Comparison of ENCODE assay signal across 2 mouse cellular contexts in genomic region chr7:28438771-28439170, GRCm38 (mm10).
TF ChIP-seq lines count a peak whose summit lies in the region.

No protein-coding gene starts in this region.

TF ChIP-seq in CH12.LX, 34 proteins besides CTCF, POLR2A, EP300 and RAD21 (continued from another document):
- no peak for TF ChIP-seq KAT2A (IDR thresholded peaks at IDR 0.05; ENCODE audit: insufficient replicate concordance, low read length)
- TF ChIP-seq ZNF384 (IDR thresholded peaks at IDR 0.05; ENCODE audit: low read depth, low read length): peak; percentile 51; the same call in 1 of the 2 replicates

TF ChIP-seq in ES-E14, 5 proteins besides CTCF, POLR2A, EP300 and RAD21 (continued from another document):
- peak; percentile 54 for TF ChIP-seq ZNF384 (IDR thresholded peaks at IDR 0.05; ENCODE audit: low read depth, low read length)
- no peak for TF ChIP-seq CHD2 (IDR thresholded peaks at IDR 0.05; ENCODE audit: low read depth, low read length)
- no peak for TF ChIP-seq HCFC1 (IDR thresholded peaks at IDR 0.05; ENCODE audit: borderline replicate concordance, insufficient read depth, low read length)
